Mouse (Mus musculus) CH12.LX (cell line): ENCODE data around the gene Gm5169. TPM values are rescaled to one million over a fixed set of nuclear protein-coding genes. Genes with fewer than 3 reads are reported as not detected.
"Not testable (repeated sequence)": the region's sequence is repeated elsewhere in the genome, so short reads cannot be mapped to it uniquely, and the experiment has no call there.

Source experiments
- DNase-seq: peaks from one replicate; pipeline ENCODE4 v3.0.0-alpha.2; 2013; ENCODE audit errors: extremely low read depth
- H3K27ac ChIP-seq: 2 replicates; pipeline ENCODE4 v1.5.1; 2012; ENCODE audit warnings: low read depth, mild to moderate bottlenecking, control low read depth, moderate library complexity; ENCODE audit not compliant: insufficient read depth
- H3K27me3 ChIP-seq: replicated peaks from 2 replicates; pipeline ENCODE3; 2012; ENCODE audit warnings: inconsistent platforms
- H3K36me3 ChIP-seq, 2 experiments: replicated peaks in 1 of 2; 2 replicates each; pipeline versions ENCODE3 to v1.6.1; 2012; ENCODE audit warnings: inconsistent platforms in 1 of 2, low read length in 1 of 2, mild to moderate bottlenecking in 1 of 2, mixed read lengths in 1 of 2, moderate library complexity in 1 of 2; ENCODE audit not compliant: control insufficient read depth in 1 of 2, insufficient read depth in 1 of 2
- H3K4me1 ChIP-seq, 2 experiments: 2 replicates each; pipeline ENCODE4 v1.6.1; 2012; ENCODE audit warnings: inconsistent platforms in 1 of 2, moderate library complexity in 1 of 2; ENCODE audit not compliant: insufficient read depth in 2 of 2, control insufficient read depth in 1 of 2
- H3K4me2 ChIP-seq: 2 replicates; pipeline ENCODE4 v1.6.1; 2012; ENCODE audit warnings: low read depth, mild to moderate bottlenecking, control low read depth; ENCODE audit not compliant: poor library complexity, insufficient read depth, severe bottlenecking
- H3K4me3 ChIP-seq, 3 experiments: fragments of 150-350 bp in 1 of 3; sonication (generic) in 1 of 3; replicated peaks in 1 of 3; 2 replicates each; pipeline versions ENCODE3 to v1.5.1; 2011 to 2012; ENCODE audit warnings: low read depth in 2 of 3, low read length in 2 of 3, mild to moderate bottlenecking in 2 of 3, moderate library complexity in 2 of 3, control low read depth in 1 of 3, improper control_type of control experiment in 1 of 3, inconsistent platforms in 1 of 3, mixed read lengths in 1 of 3; ENCODE audit not compliant: poor library complexity in 1 of 3
- H3K79me2 ChIP-seq: replicated peaks from 2 replicates; pipeline ENCODE4 v1.6.1; 2012; ENCODE audit warnings: mild to moderate bottlenecking, moderate library complexity; ENCODE audit not compliant: control insufficient read depth, poor library complexity, insufficient read depth, severe bottlenecking; ENCODE audit errors: extremely low read depth
- H3K9ac ChIP-seq: 2 replicates; pipeline ENCODE4 v1.6.1; 2012; ENCODE audit warnings: low read depth, mild to moderate bottlenecking, control low read depth, moderate library complexity; ENCODE audit not compliant: insufficient read depth
- H3K9me3 ChIP-seq: replicated peaks from 2 replicates; pipeline ENCODE3; 2012; ENCODE audit warnings: low read length, inconsistent platforms, mixed read lengths
- dilution Hi-C: fragments of 300-500 bp; cut with MboI; formaldehyde crosslinking; loops from 2 replicates; pipeline ENCODE4 v1.14.3; 2020; ENCODE audit warnings: low sequenced_read_pairs; ENCODE audit not compliant: extremely low pct_unique_long_range_greater_than_20kb, extremely low pct_ligation_motif_present
- in situ Hi-C: fragments of 300-500 bp; cut with MboI; formaldehyde crosslinking; loops from 3 replicates; pipeline ENCODE4 v1.14.3; 2019; ENCODE audit warnings: low sequenced_read_pairs, low pct_ligation_motif_present, low pct_unique_long_range_greater_than_20kb, mixed read lengths
- polyA plus RNA-seq: library from polyadenylated mRNA; unstranded; fragments of >175 nt; gene quantifications from 2 replicates; pipeline ENCODE4 v1.2.1, GENCODE M21; 2012; ENCODE audit warnings: low read depth; ENCODE audit not compliant: insufficient read length
- total RNA-seq, 2 experiments: library from RNA; depleted of rRNA; stranded (reverse); fragments of 300-350 nt in 1 of 2; fragments of >200 nt in 1 of 2; gene quantifications; 2 replicates each; pipeline ENCODE4 v1.2.3; 2012 to 2014

Gene Gm5169
- not detected in 2 replicates for total RNA-seq (2012; rRNA removed)
- total RNA-seq (2014; rRNA removed), result not detected in 2 replicates
- polyA plus RNA-seq, result not detected in 2 replicates

GRCm38 (mm10) chrX:25301355-25301754 lies at the start of gene Gm5169:
Gene Gm5169 (minus strand): TSS chrX:25301455.
- H3K27ac ChIP-seq, H3K4me3 ChIP-seq, H3K4me2 ChIP-seq, in situ Hi-C loops, dilution Hi-C loops, DNase-seq, H3K79me2 ChIP-seq, H3K4me1 ChIP-seq, H3K27me3 ChIP-seq, H3K9me3 ChIP-seq, H3K9ac ChIP-seq, H3K36me3 ChIP-seq: not testable (repeated sequence)

GRCm38 (mm10) chrX:25347424-25347823 lies 46.2 kb upstream of the Gm5169 start:
- H3K27me3 ChIP-seq, H3K9ac ChIP-seq, H3K36me3 ChIP-seq, dilution Hi-C loops, H3K79me2 ChIP-seq, H3K27ac ChIP-seq, H3K4me1 ChIP-seq, H3K4me2 ChIP-seq, H3K4me3 ChIP-seq, in situ Hi-C loops, H3K9me3 ChIP-seq, DNase-seq: not testable (repeated sequence)
